Mouse (Mus musculus) forebrain, embryonic 16.5 days (tissue): Measurements from ENCODE around the gene Rnf224. TPM values are rescaled to one million over a fixed set of nuclear protein-coding genes. Genes with fewer than 3 reads are reported as not detected.

Source experiments
- ATAC-seq: fragments of 200-750 bp; cut with Nextera tagmentation; 2 replicates; pipeline ENCODE4 v1.8.0; 2017; ENCODE audit warnings: mild to moderate bottlenecking, moderate library complexity
- H3K27ac ChIP-seq: fragments of 300-500 bp; sonication (generic); 2 replicates; pipeline ENCODE4 v1.5.1; 2014; ENCODE audit warnings: low read length, control low read depth
- H3K27me3 ChIP-seq: fragments of 300-500 bp; sonication (generic); replicated peaks from 2 replicates; pipeline ENCODE4 v1.6.1; 2014; ENCODE audit warnings: low read length; ENCODE audit not compliant: control insufficient read depth, insufficient read depth
- H3K36me3 ChIP-seq: fragments of 300-500 bp; sonication (generic); 2 replicates; pipeline ENCODE4 v1.6.1; 2014; ENCODE audit not compliant: control insufficient read depth, insufficient read depth
- H3K4me1 ChIP-seq: fragments of 300-500 bp; sonication (generic); replicated peaks from 2 replicates; pipeline ENCODE4 v1.6.1; 2014; ENCODE audit warnings: low read length; ENCODE audit not compliant: control insufficient read depth, insufficient read depth
- H3K4me2 ChIP-seq: fragments of 300-500 bp; sonication (generic); 2 replicates; pipeline ENCODE4 v1.6.1; 2014; ENCODE audit warnings: mild to moderate bottlenecking, low read length, control low read depth
- H3K4me3 ChIP-seq: fragments of 300-500 bp; sonication (generic); replicated peaks from 2 replicates; pipeline ENCODE4 v1.5.1; 2014; ENCODE audit warnings: mild to moderate bottlenecking, low read length, control low read depth
- H3K9ac ChIP-seq: fragments of 300-500 bp; sonication (generic); replicated peaks from 2 replicates; pipeline ENCODE4 v1.6.1; 2014; ENCODE audit warnings: low read depth, low read length, control low read depth
- H3K9me3 ChIP-seq: fragments of 300-500 bp; sonication (generic); 2 replicates; pipeline ENCODE4 v1.6.1; 2016; ENCODE audit warnings: low read length; ENCODE audit not compliant: control insufficient read depth
- WGBS: fragments of 180-500 bp; shearing (Covaris S2); extraction: QIAGEN DNeasy Blood & Tissue Kit; methylation state at CpG from one replicate; pipeline ENCODE4 v1.1.7; 2014; 5-methylcytosine and 5-hydroxymethylcytosine counted together
- polyA plus RNA-seq: library from polyadenylated mRNA; unstranded; fragments of >200 nt; fragmentation: Nextera tagmentation; extraction: Ambion mirVana; gene quantifications from 2 replicates; pipeline ENCODE4 v1.2.1, GENCODE M21; 2015

The Rnf224 gene
- not detected in 2 replicates for polyA plus RNA-seq

- Histone ChIP-seq H3K27ac (no peak within 1 kb of the TSS), H3K4me3 (no peak within 1 kb of the TSS), H3K4me1 (peaks cover 15% of the 10 kb centered on the region), H3K36me3 (no peaks in the 10 kb centered on the region), H3K9me3 (no peaks in the 10 kb centered on the region), H3K4me2 (no peak within 1 kb of the TSS), H3K9ac (no peak within 1 kb of the TSS), H3K27me3 (peaks cover 2% of the 10 kb centered on the region; the same call in 1 of the 2 replicates)
- 44% methylated on average over 8 of the region's 8 CpGs for WGBS
- ATAC-seq, result no peak
Measured at GRCm38 (mm10) chr2:25236614-25237013, at the start of gene Rnf224. TSS of gene Rnf224 (minus strand) at chr2:25236787.

GRCm38 (mm10) chr2:25286314-25286713 lies 49.7 kb upstream of the Rnf224 start:
- H3K27me3 ChIP-seq, result peaks cover 30% of the 10 kb centered on the region
- no peak overlapping the region for H3K9ac ChIP-seq
- peaks cover 18% of the 10 kb centered on the region for H3K4me1 ChIP-seq
- H3K4me2 ChIP-seq, result no peak overlapping the region
- ATAC-seq, result no peak
- H3K36me3 ChIP-seq, result peaks cover 18% of the 10 kb centered on the region
- WGBS, result 100% methylated on average over 1 of the region's 1 CpGs
- H3K9me3 ChIP-seq, result no peaks in the 10 kb centered on the region
- no peak overlapping the region for H3K27ac ChIP-seq
- no peak overlapping the region for H3K4me3 ChIP-seq

GRCm38 (mm10) chr2:25285551-25285950 lies 49.0 kb upstream of the Rnf224 start:
- Histone ChIP-seq H3K27me3 (peaks cover 23% of the 10 kb centered on the region), H3K9me3 (no peaks in the 10 kb centered on the region), H3K27ac (no peak overlapping the region), H3K4me2 (no peak overlapping the region), H3K36me3 (peaks cover 23% of the 10 kb centered on the region), H3K4me3 (no peak overlapping the region), H3K9ac (no peak overlapping the region), H3K4me1 (peaks cover 10% of the 10 kb centered on the region)
- ATAC-seq, result no peak
- WGBS, result 94% methylated on average over 2 of the region's 2 CpGs

- WGBS, result 59% methylated on average over 13 of the region's 13 CpGs
- H3K36me3 ChIP-seq, result peaks cover 50% of the 10 kb centered on the region
- no peaks in the 10 kb centered on the region for H3K9me3 ChIP-seq
- no peak overlapping the region for H3K9ac ChIP-seq
- H3K27ac ChIP-seq, result no peak overlapping the region
- 0 out of 2 replicates have a peak, but pooled peaks have one; percentile 26 for ATAC-seq
- no peak overlapping the region for H3K4me2 ChIP-seq
- 0 out of 2 replicates have a peak, but pooled peaks cover 3% of the 10 kb centered on the region for H3K4me1 ChIP-seq
- H3K27me3 ChIP-seq, result no peaks in the 10 kb centered on the region
- H3K4me3 ChIP-seq, result no peak overlapping the region
Measured at GRCm38 (mm10) chr2:25278928-25279882, 42.6 kb upstream of the Rnf224 start.

- no peak for ATAC-seq
- 37% methylated on average over 16 of the region's 16 CpGs for WGBS
Measured at GRCm38 (mm10) chr2:25273010-25273409, 36.4 kb upstream of the Rnf224 start.

GRCm38 (mm10) chr2:25272515-25272914 lies 35.9 kb upstream of the Rnf224 start:
- peak; percentile 66 for ATAC-seq
- Histone ChIP-seq H3K36me3 (peaks cover 21% of the 10 kb centered on the region), H3K9me3 (no peaks in the 10 kb centered on the region), H3K4me2 (peak overlapping the region; percentile 94), H3K27me3 (no peaks in the 10 kb centered on the region), H3K4me1 (peaks cover 31% of the 10 kb centered on the region), H3K9ac (peak overlapping the region; percentile 83), H3K27ac (peak overlapping the region; percentile 42), H3K4me3 (peak overlapping the region; percentile 90)
- WGBS, result under 1% methylated on average over 27 of the region's 29 CpGs

More at GRCm38 (mm10) chr2:25273010-25273409, 36.4 kb upstream of the Rnf224 start:
- no peaks in the 10 kb centered on the region for H3K27me3 ChIP-seq
- H3K27ac ChIP-seq, result no peak overlapping the region
- H3K4me1 ChIP-seq, result peaks cover 30% of the 10 kb centered on the region
- H3K4me3 ChIP-seq, result peak overlapping the region; percentile 90
- peak overlapping the region; percentile 83 for H3K9ac ChIP-seq
- H3K9me3 ChIP-seq, result no peaks in the 10 kb centered on the region
- peaks cover 26% of the 10 kb centered on the region for H3K36me3 ChIP-seq
- peak overlapping the region; percentile 94 for H3K4me2 ChIP-seq

GRCm38 (mm10) chr2:25271827-25272511 lies 35.4 kb upstream of the Rnf224 start, which contains the start of the genes Ssna1 and Anapc2:
TSS of gene Ssna1 (minus strand) at chr2:25272438.
TSS of gene Anapc2 (plus strand) at chr2:25272478.
- Histone ChIP-seq H3K4me3 (peak within 1 kb of the TSS; percentile 90), H3K4me2 (peak within 1 kb of the TSS; percentile 97), H3K9ac (peak within 1 kb of the TSS; percentile 83), H3K27me3 (no peaks in the 10 kb centered on the region), H3K4me1 (peaks cover 36% of the 10 kb centered on the region), H3K36me3 (peaks cover 17% of the 10 kb centered on the region), H3K9me3 (no peaks in the 10 kb centered on the region), H3K27ac (peak within 1 kb of the TSS; percentile 43)
- 3% methylated on average over 54 of the region's 55 CpGs for WGBS
- ATAC-seq, result peak; percentile 95

- WGBS, result 73% methylated on average over 4 of the region's 4 CpGs
- no peak overlapping the region for H3K4me2 ChIP-seq
- H3K27me3 ChIP-seq, result no peaks in the 10 kb centered on the region; the same call in 1 of the 2 replicates
Measured at GRCm38 (mm10) chr2:25267746-25268309, 31.2 kb upstream of the Rnf224 start.

GRCm38 (mm10) chr2:25267241-25267640 lies 30.7 kb upstream of the Rnf224 start:
- ATAC-seq, result no peak
- Histone ChIP-seq H3K4me2 (no peak overlapping the region), H3K4me1 (peaks cover 59% of the 10 kb centered on the region), H3K27ac (no peak overlapping the region; the same call in 1 of the 2 replicates), H3K36me3 (no peaks in the 10 kb centered on the region), H3K9me3 (no peaks in the 10 kb centered on the region), H3K4me3 (no peak overlapping the region), H3K9ac (no peak overlapping the region), H3K27me3 (no peaks in the 10 kb centered on the region; the same call in 1 of the 2 replicates)

More at GRCm38 (mm10) chr2:25267746-25268309, 31.2 kb upstream of the Rnf224 start:
- Histone ChIP-seq H3K4me1 (peaks cover 60% of the 10 kb centered on the region), H3K27ac (no peak overlapping the region), H3K9me3 (no peaks in the 10 kb centered on the region), H3K9ac (no peak overlapping the region), H3K4me3 (no peak overlapping the region), H3K36me3 (no peaks in the 10 kb centered on the region)
- no peak for ATAC-seq
